Mouse (Mus musculus) kidney, postnatal 0 days (tissue): ENCODE results near the gene Rd3. TPM values are rescaled to one million over a fixed set of nuclear protein-coding genes. Genes with fewer than 3 reads are reported as not detected.

ENCODE experiments used
- ATAC-seq: fragments of 200-750 bp; cut with Nextera tagmentation; replicated peaks from 2 replicates; pipeline ENCODE4 v1.8.0; 2017; ENCODE audit warnings: low read depth, moderate number of reproducible peaks, moderate TSS enrichment, moderate library complexity; ENCODE audit not compliant: low FRiP score
- DNase-seq: peaks from one replicate; pipeline ENCODE4 v3.0.0-alpha.2; 2016; ENCODE audit warnings: low spot score
- H3K27ac ChIP-seq: fragments of 300-500 bp; sonication (generic); 2 replicates; pipeline ENCODE4 v1.5.1; 2014; ENCODE audit warnings: mild to moderate bottlenecking
- H3K27me3 ChIP-seq: fragments of 300-500 bp; sonication (generic); 2 replicates; pipeline ENCODE4 v1.6.1; 2014; ENCODE audit warnings: low read length, mixed read lengths; ENCODE audit not compliant: insufficient read depth
- H3K36me3 ChIP-seq: fragments of 300-500 bp; sonication (generic); 2 replicates; pipeline ENCODE4 v1.6.1; 2014; ENCODE audit warnings: low read length, mixed read lengths; ENCODE audit not compliant: insufficient read depth
- H3K4me1 ChIP-seq: fragments of 300-500 bp; sonication (generic); replicated peaks from 2 replicates; pipeline ENCODE4 v1.6.1; 2014; ENCODE audit warnings: antibody characterized with exemption, low read length, mixed read lengths; ENCODE audit not compliant: insufficient read depth
- H3K4me2 ChIP-seq: fragments of 300-500 bp; sonication (generic); 2 replicates; pipeline ENCODE4 v1.6.1; 2014; ENCODE audit warnings: mild to moderate bottlenecking, low read length, moderate library complexity, mixed read lengths
- H3K4me3 ChIP-seq: fragments of 300-500 bp; sonication (generic); replicated peaks from 2 replicates; pipeline ENCODE4 v1.5.1; 2014; ENCODE audit warnings: low read depth, low read length
- H3K9ac ChIP-seq: fragments of 300-500 bp; sonication (generic); 2 replicates; pipeline ENCODE4 v1.6.1; 2014; ENCODE audit warnings: low read depth, low read length
- H3K9me3 ChIP-seq: fragments of 300-500 bp; sonication (generic); replicated peaks from 2 replicates; pipeline ENCODE4 v1.6.1; 2016; ENCODE audit warnings: low read length, inconsistent platforms, mixed read lengths
- CTCF ChIP-seq: IDR thresholded peaks from 2 replicates; pipeline ENCODE4 v1.5.1; 2016; ENCODE audit warnings: antibody characterized with exemption, low read depth, mild to moderate bottlenecking, moderate library complexity
- WGBS: fragments of 180-500 bp; shearing (Covaris S2); extraction: QIAGEN DNeasy Blood & Tissue Kit; methylation state at CpG from one replicate; pipeline ENCODE4 v1.1.7; 2014; 5-methylcytosine and 5-hydroxymethylcytosine counted together
- polyA plus RNA-seq: library from polyadenylated mRNA; unstranded; fragments of >200 nt; fragmentation: Nextera tagmentation; extraction: Ambion mirVana; gene quantifications from 2 replicates; pipeline ENCODE4 v1.2.1, GENCODE M21; 2015

Gene Rd3
- polyA plus RNA-seq, 1 experiment from 2014 or later, result 0.51 TPM

GRCm38 (mm10) chr1:191957321-191957720 lies 19.8 kb upstream of the Rd3 start:
- DNase-seq (no peak), ATAC-seq (no peak)
- Histone ChIP-seq H3K27me3 (no peaks in the 10 kb centered on the region), H3K36me3 (no peaks in the 10 kb centered on the region), H3K9me3 (no peaks in the 10 kb centered on the region), H3K9ac (no peak overlapping the region), H3K4me3 (no peak overlapping the region), H3K4me2 (no peak overlapping the region), H3K27ac (no peak overlapping the region), H3K4me1 (no peaks in the 10 kb centered on the region)
- TF ChIP-seq CTCF, result no peak
- WGBS, result 64% methylated on average over 3 of the region's 3 CpGs

- Histone ChIP-seq H3K27me3 (no peaks in the 10 kb centered on the region), H3K9me3 (no peaks in the 10 kb centered on the region), H3K36me3 (no peaks in the 10 kb centered on the region), H3K27ac (no peak overlapping the region), H3K4me1 (no peaks in the 10 kb centered on the region; the same call in 1 of the 2 replicates), H3K4me2 (no peak overlapping the region), H3K4me3 (no peak overlapping the region), H3K9ac (no peak overlapping the region)
- WGBS, result 51% methylated on average over 2 of the region's 2 CpGs
- TF ChIP-seq CTCF, result no peak
- DNase-seq (no peak), ATAC-seq (no peak)
Observed at GRCm38 (mm10) chr1:191960946-191961345, 16.2 kb upstream of the Rd3 start.

GRCm38 (mm10) chr1:191963413-191963812 lies 13.8 kb upstream of the Rd3 start:
- no peak for ATAC-seq
- Histone ChIP-seq H3K9ac (no peak overlapping the region), H3K4me1 (no peaks in the 10 kb centered on the region; the same call in 1 of the 2 replicates), H3K27me3 (no peaks in the 10 kb centered on the region), H3K36me3 (no peaks in the 10 kb centered on the region), H3K4me3 (no peak overlapping the region), H3K9me3 (no peaks in the 10 kb centered on the region), H3K27ac (no peak overlapping the region), H3K4me2 (no peak overlapping the region)
- no peak for DNase-seq
- TF ChIP-seq CTCF, result no peak
- WGBS, result 63% methylated on average over 3 of the region's 3 CpGs

- Histone ChIP-seq H3K9me3 (no peaks in the 10 kb centered on the region), H3K4me1 (no peaks in the 10 kb centered on the region; the same call in 1 of the 2 replicates), H3K36me3 (no peaks in the 10 kb centered on the region), H3K4me2 (no peak overlapping the region), H3K4me3 (no peak overlapping the region), H3K27ac (peak overlapping the region; percentile 38; the same call in 1 of the 2 replicates), H3K9ac (no peak overlapping the region), H3K27me3 (no peaks in the 10 kb centered on the region)
- WGBS, result 14% methylated on average over 8 of the region's 8 CpGs
- peak; percentile 95 for TF ChIP-seq CTCF
- DNase-seq, result peak; percentile 93
- peak; percentile 94 for ATAC-seq
Observed at GRCm38 (mm10) chr1:191963948-191964772, 13.0 kb upstream of the Rd3 start.

- peak; percentile 92 for DNase-seq
- Histone ChIP-seq H3K4me2 (no peak overlapping the region), H3K27ac (peak overlapping the region; percentile 38; the same call in 1 of the 2 replicates), H3K4me1 (no peaks in the 10 kb centered on the region; the same call in 1 of the 2 replicates), H3K9me3 (no peaks in the 10 kb centered on the region), H3K9ac (no peak overlapping the region), H3K36me3 (no peaks in the 10 kb centered on the region), H3K4me3 (no peak overlapping the region), H3K27me3 (no peaks in the 10 kb centered on the region)
- peak; percentile 27; the same call in 1 of the 2 replicates for ATAC-seq
- peak; percentile 95 for TF ChIP-seq CTCF
- 14% methylated on average over 13 of the region's 13 CpGs for WGBS
Observed at GRCm38 (mm10) chr1:191964773-191965481, 12.2 kb upstream of the Rd3 start.

- H3K4me2 ChIP-seq, result no peak overlapping the region
- no peaks in the 10 kb centered on the region for H3K27me3 ChIP-seq
- no peak overlapping the region for H3K4me3 ChIP-seq
- no peak for DNase-seq
- H3K36me3 ChIP-seq, result no peaks in the 10 kb centered on the region
- no peak for TF ChIP-seq CTCF
- no peaks in the 10 kb centered on the region for H3K9me3 ChIP-seq
- no peak for ATAC-seq
- no peak overlapping the region for H3K27ac ChIP-seq
- H3K9ac ChIP-seq, result no peak overlapping the region
- peaks cover 3% of the 10 kb centered on the region; the same call in 1 of the 2 replicates for H3K4me1 ChIP-seq
- WGBS, result 66% methylated on average over 5 of the region's 5 CpGs
Observed at GRCm38 (mm10) chr1:191969939-191970338, 7.2 kb upstream of the Rd3 start.
